ENCODE assay signal across 10 mouse cellular contexts in genomic region chr8:106185628-106186270, GRCm38 (mm10). TPM values are rescaled to one million over a fixed set of nuclear protein-coding genes. Genes with fewer than 3 reads are reported as not detected.
DNase-seq lines count a peak whose midpoint lies in the region; ATAC-seq and TF ChIP-seq lines count a peak whose summit lies in the region.
"Had no signal": no experiment of that assay in that cellular context is flagged by ENCODE, and none has a peak within 500 bp of the region (broad histone marks: within the 10 kb centered on the region; RNA-seq: fewer than 3 reads in every experiment).

No protein-coding gene starts in this region.

- H3K4me1 ChIP-seq in kidney, postnatal 0 days (replicated peaks; ENCODE audit: insufficient read depth, low read length), result no peaks in the 10 kb centered on the region
- no peaks in the 10 kb centered on the region for H3K4me1 ChIP-seq in stomach, postnatal 0 days (replicated peaks; ENCODE audit: control insufficient read depth, insufficient read depth)
- H3K4me1 ChIP-seq: lung, embryonic 15.5 days had no signal

- no peak for ATAC-seq in kidney, postnatal 0 days (replicated peaks; ENCODE audit: low FRiP score, low read depth)
- no peak for ATAC-seq in stomach, postnatal 0 days (ENCODE audit: low FRiP score, low TSS enrichment)
- no peak for ATAC-seq in megakaryocyte-erythroid progenitor cell, adult 5-6 weeks (replicated peaks; ENCODE audit: low FRiP score, low TSS enrichment, poor library complexity, severe bottlenecking)

- peak; percentile 24 for DNase-seq in adrenal gland, adult 8-10 months
- no peak for DNase-seq in adrenal gland, postnatal 25 days
- peak; percentile 16 for DNase-seq in kidney, postnatal 0 days (ENCODE audit: low spot score)
- DNase-seq in kidney, adult 8-10 months, result no peak
- peak; percentile 93 for DNase-seq in fibroblast of lung, adult 2 months (ENCODE audit: low read depth)
- DNase-seq in lung, postnatal 10 days, result peak; percentile 44
- no peak for DNase-seq in stomach, postnatal 0 days (ENCODE audit: low spot score)

- no peak overlapping the region for H3K4me3 ChIP-seq in kidney, postnatal 0 days (replicated peaks; ENCODE audit: low read depth, low read length)
- H3K4me3 ChIP-seq in stomach, postnatal 0 days (ENCODE audit: low read depth, low read length), result no peak overlapping the region
- H3K4me3 ChIP-seq: lung, embryonic 15.5 days had no signal

- no peak for TF ChIP-seq EP300 in stomach, postnatal 0 days (optimal IDR thresholded peaks at IDR 0.05)

- no peak for TF ChIP-seq CTCF in kidney, postnatal 0 days (IDR thresholded peaks at IDR 0.05; ENCODE audit: low read depth)
- TF ChIP-seq CTCF in stomach, postnatal 0 days (IDR thresholded peaks at IDR 0.05; ENCODE audit: low read depth), result no peak

- H3K4me2 ChIP-seq in kidney, postnatal 0 days (ENCODE audit: low read length), result no peak overlapping the region
- no peak overlapping the region for H3K4me2 ChIP-seq in stomach, postnatal 0 days (replicated peaks; ENCODE audit: low read depth)
- H3K4me2 ChIP-seq: lung, embryonic 15.5 days had no signal

- no peaks in the 10 kb centered on the region for H3K36me3 ChIP-seq in kidney, postnatal 0 days (ENCODE audit: insufficient read depth, low read length)
- no peaks in the 10 kb centered on the region for H3K36me3 ChIP-seq in stomach, postnatal 0 days (ENCODE audit: control insufficient read depth, insufficient read depth, low read length)

- peak overlapping the region; percentile 8; the same call in 1 of the 2 replicates for H3K27ac ChIP-seq in kidney, postnatal 0 days
- H3K27ac ChIP-seq in stomach, postnatal 0 days (replicated peaks), result no peak overlapping the region
- H3K27ac ChIP-seq: lung, embryonic 15.5 days had no signal

- H3K27me3 ChIP-seq in kidney, postnatal 0 days (ENCODE audit: insufficient read depth, low read length), result no peaks in the 10 kb centered on the region
- no peaks in the 10 kb centered on the region for H3K27me3 ChIP-seq in stomach, postnatal 0 days (ENCODE audit: control insufficient read depth, insufficient read depth, low read length)
- H3K27me3 ChIP-seq: lung, embryonic 15.5 days had no signal

- no peak overlapping the region for H3K9ac ChIP-seq in kidney, postnatal 0 days (ENCODE audit: low read depth, low read length)
- no peak overlapping the region for H3K9ac ChIP-seq in stomach, postnatal 0 days (ENCODE audit: low read length)
- H3K9ac ChIP-seq: lung, embryonic 15.5 days had no signal

- no peaks in the 10 kb centered on the region for H3K9me3 ChIP-seq in kidney, postnatal 0 days (replicated peaks; ENCODE audit: low read length)
- H3K9me3 ChIP-seq in stomach, postnatal 0 days (ENCODE audit: control insufficient read depth, low read length), result no peaks in the 10 kb centered on the region
- H3K9me3 ChIP-seq: lung, embryonic 15.5 days had no signal

- 47% methylated on average over 8 of the region's 8 CpGs for WGBS in kidney, postnatal 0 days
- WGBS in stomach, postnatal 0 days, result 73% methylated on average over 8 of the region's 8 CpGs

RNA-seq across cellular contexts. Expression of gene Slc7a6, which starts 17.1 kb away (rescaled TPM):
- total RNA-seq in adrenal gland, adult 8-10 months (2022), result 10 to 100 TPM; 16.9 to 22.5 (median 21.0) TPM
- 25.6 and 29.0 TPM in 2 replicates for total RNA-seq in adrenal gland, postnatal 25 days (2021)
- polyA plus RNA-seq in kidney, postnatal 0 days (2015; fragmentation: Nextera tagmentation; extraction: Ambion mirVana), result 61.0 and 61.6 TPM in 2 replicates
- polyA plus RNA-seq in stomach, postnatal 0 days (2015; fragmentation: Nextera tagmentation; extraction: Ambion mirVana), result 24.3 and 25.8 TPM in 2 replicates
- 2.6 and 4.2 TPM in 2 replicates for total RNA-seq in megakaryocyte-erythroid progenitor cell, adult 5-6 weeks (2014; fragmentation: Nextera tagmentation)
- total RNA-seq in megakaryocyte-erythroid progenitor cell, adult 5-6 weeks (2017), result 5.1 and 6.7 TPM in 2 replicates

RNA-seq across cellular contexts. Expression of gene Slc7a6os, which starts 25.0 kb away (rescaled TPM):
- total RNA-seq in adrenal gland, adult 8-10 months (2022), result 10 to 100 TPM; 21.4 to 32.1 (median 28.3) TPM
- 28.5 and 30.2 TPM in 2 replicates for total RNA-seq in adrenal gland, postnatal 25 days (2021)
- polyA plus RNA-seq in kidney, postnatal 0 days (2015; fragmentation: Nextera tagmentation; extraction: Ambion mirVana), result 27.4 and 27.6 TPM in 2 replicates
- polyA plus RNA-seq in stomach, postnatal 0 days (2015; fragmentation: Nextera tagmentation; extraction: Ambion mirVana), result 18.6 and 18.8 TPM in 2 replicates
- total RNA-seq in megakaryocyte-erythroid progenitor cell, adult 5-6 weeks (2014; fragmentation: Nextera tagmentation), result 32.7 and 47.9 TPM in 2 replicates
- 50.5 and 58.1 TPM in 2 replicates for total RNA-seq in megakaryocyte-erythroid progenitor cell, adult 5-6 weeks (2017)

RNA-seq across cellular contexts. Expression of gene Prmt7, which starts 25.0 kb away (rescaled TPM):
- 10 to 100 TPM; 26.2 to 30.4 (median 29.1) TPM for total RNA-seq in adrenal gland, adult 8-10 months (2022)
- total RNA-seq in adrenal gland, postnatal 25 days (2021), result 28.4 and 31.1 TPM in 2 replicates
- polyA plus RNA-seq in kidney, postnatal 0 days (2015; fragmentation: Nextera tagmentation; extraction: Ambion mirVana), result 30.1 and 33.1 TPM in 2 replicates
- 21.9 and 22.1 TPM in 2 replicates for polyA plus RNA-seq in stomach, postnatal 0 days (2015; fragmentation: Nextera tagmentation; extraction: Ambion mirVana)
- total RNA-seq in megakaryocyte-erythroid progenitor cell, adult 5-6 weeks (2014; fragmentation: Nextera tagmentation), result 30.3 and 47.7 TPM in 2 replicates
- 55.0 and 60.4 TPM in 2 replicates for total RNA-seq in megakaryocyte-erythroid progenitor cell, adult 5-6 weeks (2017)

RNA-seq across cellular contexts. Expression of gene Pla2g15, which starts 35.5 kb away (rescaled TPM):
- 10 to 100 TPM; 31.7 to 39.8 (median 35.4) TPM for total RNA-seq in adrenal gland, adult 8-10 months (2022)
- total RNA-seq in adrenal gland, postnatal 25 days (2021), result 27.6 and 27.7 TPM in 2 replicates
- 8.1 and 9.8 TPM in 2 replicates for polyA plus RNA-seq in kidney, postnatal 0 days (2015; fragmentation: Nextera tagmentation; extraction: Ambion mirVana)
- 5.6 and 5.7 TPM in 2 replicates for polyA plus RNA-seq in stomach, postnatal 0 days (2015; fragmentation: Nextera tagmentation; extraction: Ambion mirVana)
- total RNA-seq in megakaryocyte-erythroid progenitor cell, adult 5-6 weeks (2014; fragmentation: Nextera tagmentation), result 2.7 and 3.2 TPM in 2 replicates
- 0.84 and 3.2 TPM in 2 replicates for total RNA-seq in megakaryocyte-erythroid progenitor cell, adult 5-6 weeks (2017)

RNA-seq across cellular contexts. Expression of gene Esrp2, which starts 49.0 kb away (rescaled TPM):
- 1 to 10 TPM; 2.7 to 5.6 (median 4.7) TPM for total RNA-seq in adrenal gland, adult 8-10 months (2022)
- total RNA-seq in adrenal gland, postnatal 25 days (2021), result 2.0 and 3.9 TPM in 2 replicates
- 21.0 and 21.2 TPM in 2 replicates for polyA plus RNA-seq in kidney, postnatal 0 days (2015; fragmentation: Nextera tagmentation; extraction: Ambion mirVana)
- polyA plus RNA-seq in stomach, postnatal 0 days (2015; fragmentation: Nextera tagmentation; extraction: Ambion mirVana), result 38.9 and 48.0 TPM in 2 replicates
- 0.68 and 1.4 TPM in 2 replicates for total RNA-seq in megakaryocyte-erythroid progenitor cell, adult 5-6 weeks (2014; fragmentation: Nextera tagmentation)
- not detected in 2 replicates for total RNA-seq in megakaryocyte-erythroid progenitor cell, adult 5-6 weeks (2017)
- polyA plus RNA-seq: neural tube, embryonic 14.5 days had no signal

Comparison
In these comparisons a context has a peak if more than half of its experiments do, and no peak if none do; other contexts are left out.
1. DNase-seq: peak in adrenal gland, adult 8-10 months (single experiment), kidney, postnatal 0 days (single experiment), fibroblast of lung, adult 2 months (single experiment) and lung, postnatal 10 days (single experiment); none in adrenal gland, postnatal 25 days (single experiment), kidney, adult 8-10 months (0 of 2) and stomach, postnatal 0 days (single experiment).